Mouse (Mus musculus) left cerebral cortex, postnatal 4 days (tissue): ENCODE measurements at regions not wholly inside any gene's neighbourhood (a gene's known extent, or its start where the extent isn't known, plus 50 kb on each side); places are given as distances from the start of the nearest gene placed in this dataset.
A peak's percentile ranks its signal among the peaks of the same experiment; 100 is the strongest.

ENCODE experiments used
- DNase-seq: peaks from one replicate; pipeline ENCODE4 v3.0.0-alpha.2; 2022
- intact Hi-C: fragments of 180-260 bp; cut with DNase I; formaldehyde crosslinking; loops from one replicate; pipeline ENCODE4 v1.15.1; 2025

DNA sequence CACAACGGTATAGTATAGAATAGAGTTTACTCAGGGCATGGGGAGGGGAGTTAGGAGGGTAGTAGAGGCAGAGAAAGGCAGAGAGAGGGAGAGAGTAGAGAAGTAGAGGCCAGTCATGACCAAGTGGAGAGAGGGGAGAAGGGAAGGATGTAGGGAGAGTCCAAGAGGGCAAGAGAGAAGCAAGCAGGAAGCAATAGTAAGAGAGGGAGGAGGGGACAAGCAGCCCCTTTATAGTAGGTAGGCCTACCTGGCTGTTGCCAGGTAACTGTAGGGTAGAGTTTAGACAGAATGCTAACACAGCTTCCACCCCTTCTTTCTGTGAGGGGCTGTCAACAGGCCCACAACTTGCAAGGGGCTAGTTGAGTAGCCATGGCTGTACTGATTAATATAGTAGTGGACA, 69.2 kb upstream of the Tpm1 start:
- no peak for DNase-seq
- intact Hi-C loops, result no loop called here

- DNase-seq, result no peak
- intact Hi-C loops, result no loop called here
These were observed 68.4 kb upstream of the Tpm1 start for GRCm38 (mm10) chr9:67117639-67118038.

GRCm38 (mm10) chr9:67115991-67116390, 66.8 kb upstream of the Tpm1 start:
- no peak for DNase-seq
- intact Hi-C loops, result no loop called here

DNA sequence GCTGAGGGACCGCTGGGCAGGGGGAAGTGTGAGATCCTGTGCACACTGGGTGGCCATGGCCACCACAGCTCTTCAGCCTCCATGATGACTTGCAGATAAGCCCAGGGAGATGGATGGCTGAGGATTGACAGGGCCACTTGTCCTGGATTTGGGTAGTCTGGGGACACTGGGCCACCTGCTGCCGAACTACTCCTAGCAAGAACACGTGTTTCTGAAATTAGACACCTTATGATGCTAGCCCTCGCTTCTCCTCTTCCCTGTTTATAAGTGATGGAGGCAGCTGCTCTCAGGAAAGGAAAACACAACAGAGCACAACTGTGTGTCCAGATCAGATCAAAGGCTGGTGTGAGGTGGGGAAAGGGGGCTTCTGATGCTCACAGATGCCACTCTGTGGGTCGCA, 64.9 kb upstream of the Tpm1 start:
- no peak for DNase-seq
- intact Hi-C loops, result no loop called here

- intact Hi-C loops, result no loop called here
- DNase-seq, result no peak
These were observed 62.8 kb upstream of the Tpm1 start for GRCm38 (mm10) chr9:67111836-67112584.

DNA sequence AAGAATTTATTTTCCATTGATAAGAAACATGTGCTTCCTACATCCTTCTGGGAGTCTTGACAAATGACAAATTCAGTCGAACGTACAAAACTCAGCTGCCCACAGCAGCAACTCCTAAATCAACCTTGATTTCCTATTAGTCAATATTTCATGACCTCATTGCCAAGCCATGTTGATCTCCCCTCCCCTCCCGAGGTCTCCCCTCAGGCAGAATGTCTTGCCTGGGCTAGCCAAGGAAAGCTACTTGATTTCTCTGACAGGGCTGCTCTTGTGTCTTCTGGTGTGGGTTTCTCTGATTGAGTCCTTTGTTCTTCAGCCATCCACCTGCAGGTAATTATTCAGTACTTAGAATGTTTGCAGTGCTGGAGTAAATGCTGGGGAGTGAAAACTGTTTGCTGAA, 58.7 kb upstream of the Tpm1 start:
- intact Hi-C loops, result no loop called here
- DNase-seq, result no peak

DNA sequence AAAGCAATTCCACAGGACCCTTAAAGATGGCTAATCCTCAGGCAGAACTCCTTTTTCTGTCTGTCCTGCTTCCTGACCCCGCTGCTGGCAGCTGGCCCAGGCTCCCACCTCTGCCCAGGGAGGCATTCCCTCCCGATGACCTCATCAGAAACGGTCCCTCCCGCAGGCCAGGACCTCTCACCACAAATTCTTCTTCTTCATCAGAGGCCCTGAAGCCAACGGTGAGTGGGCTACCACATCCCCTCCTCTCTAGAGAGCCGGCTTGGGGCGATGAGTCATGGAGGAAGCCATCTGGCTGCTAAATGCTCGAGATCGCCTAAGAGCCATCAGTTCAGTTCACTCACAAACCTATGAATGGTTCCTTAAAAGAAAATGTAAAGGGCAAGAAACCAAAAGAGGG, 56.7 kb upstream of the Tpm1 start:
- intact Hi-C loops, result no loop called here
- peak; percentile 25 for DNase-seq

GRCm38 (mm10) chr9:67105216-67105615, 56.0 kb upstream of the Tpm1 start:
- intact Hi-C loops, result no loop called here
- DNase-seq, result no peak

GRCm38 (mm10) chr9:67104616-67105015, 55.4 kb upstream of the Tpm1 start:
- intact Hi-C loops, result no loop called here
- DNase-seq, result no peak

- intact Hi-C loops, result no loop called here
- peak; percentile 41 for DNase-seq
These were observed 53.4 kb upstream of the Tpm1 start for GRCm38 (mm10) chr9:67102578-67102977.

GRCm38 (mm10) chr9:67099471-67099870, 50.3 kb upstream of the Tpm1 start:
- intact Hi-C loops, result no loop called here
- no peak for DNase-seq
